Mouse (Mus musculus) stomach, embryonic 16.5 days (tissue): Measurements from ENCODE around the gene Kif3b. TPM values are rescaled to one million over a fixed set of nuclear protein-coding genes. Genes with fewer than 3 reads are reported as not detected.

ENCODE experiments used
- ATAC-seq: fragments of 200-750 bp; cut with Nextera tagmentation; 2 replicates; pipeline ENCODE4 v1.8.0; 2017; ENCODE audit warnings: moderate number of reproducible peaks, moderate TSS enrichment; ENCODE audit not compliant: insufficient read depth, low FRiP score
- H3K27ac ChIP-seq: fragments of 300-500 bp; sonication (generic); 2 replicates; pipeline ENCODE4 v1.5.1; 2014; ENCODE audit warnings: low read length
- H3K27me3 ChIP-seq: fragments of 300-500 bp; sonication (generic); 2 replicates; pipeline ENCODE4 v1.6.1; 2014; ENCODE audit warnings: low read length, control low read depth, mixed read lengths; ENCODE audit not compliant: control insufficient read depth, insufficient read depth
- H3K36me3 ChIP-seq: fragments of 300-500 bp; sonication (generic); 2 replicates; pipeline ENCODE4 v1.6.1; 2014; ENCODE audit warnings: low read length; ENCODE audit not compliant: control insufficient read depth, insufficient read depth
- H3K4me1 ChIP-seq: fragments of 300-500 bp; sonication (generic); 2 replicates; pipeline ENCODE4 v1.6.1; 2014; ENCODE audit warnings: low read length, control low read depth, mixed read lengths; ENCODE audit not compliant: control insufficient read depth, insufficient read depth
- H3K4me2 ChIP-seq: fragments of 300-500 bp; sonication (generic); 2 replicates; pipeline ENCODE4 v1.6.1; 2014; ENCODE audit warnings: low read depth, low read length, mixed read lengths
- H3K4me3 ChIP-seq: fragments of 300-500 bp; sonication (generic); replicated peaks from 2 replicates; pipeline ENCODE4 v1.5.1; 2014; ENCODE audit warnings: mild to moderate bottlenecking, low read length
- H3K9ac ChIP-seq: fragments of 300-500 bp; sonication (generic); 2 replicates; pipeline ENCODE4 v1.6.1; 2014; ENCODE audit warnings: low read length
- H3K9me3 ChIP-seq: fragments of 300-500 bp; sonication (generic); replicated peaks from 2 replicates; pipeline ENCODE4 v1.6.1; 2016; ENCODE audit warnings: low read length, control low read depth; ENCODE audit not compliant: control insufficient read depth
- WGBS: fragments of 180-500 bp; shearing (Covaris S2); extraction: QIAGEN DNeasy Blood & Tissue Kit; methylation state at CpG from one replicate; pipeline ENCODE4 v1.1.7; 2014; 5-methylcytosine and 5-hydroxymethylcytosine counted together
- polyA plus RNA-seq: library from polyadenylated mRNA; unstranded; fragments of >200 nt; fragmentation: Nextera tagmentation; extraction: Ambion mirVana; gene quantifications from 2 replicates; pipeline ENCODE4 v1.2.1, GENCODE M21; 2015

Gene Kif3b
- polyA plus RNA-seq, 1 experiment from 2014 or later = 6.7 TPM

DNA sequence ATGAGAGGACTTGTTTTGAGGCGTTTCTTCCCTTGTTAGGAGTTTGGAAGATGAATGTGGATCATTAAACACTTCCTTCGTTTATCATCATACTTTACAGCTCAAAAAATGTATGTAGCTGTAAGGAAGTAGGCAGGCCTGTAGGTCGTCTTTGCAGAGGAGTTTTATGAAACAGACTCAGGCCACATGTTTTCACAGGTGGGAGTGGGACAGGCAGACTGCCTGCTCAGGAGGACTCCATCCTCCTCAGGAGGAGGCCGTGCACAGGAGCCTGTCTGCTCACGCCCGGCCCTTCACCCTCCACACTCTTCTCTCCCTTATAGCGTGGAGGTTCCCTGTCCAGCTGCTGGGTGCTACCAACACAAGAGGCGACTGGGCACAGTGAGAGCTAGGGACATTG lies 17.9 kb downstream of the Kif3b start:
- H3K9me3 ChIP-seq = no peaks in the 10 kb centered on the region
- H3K4me3 ChIP-seq = no peak overlapping the region
- no peaks in the 10 kb centered on the region for H3K36me3 ChIP-seq
- no peak overlapping the region for H3K4me2 ChIP-seq
- 55% methylated on average over 8 of the region's 8 CpGs for WGBS
- H3K27me3 ChIP-seq = no peaks in the 10 kb centered on the region
- no peak for ATAC-seq
- H3K9ac ChIP-seq = no peak overlapping the region
- H3K27ac ChIP-seq = no peak overlapping the region
- H3K4me1 ChIP-seq = no peaks in the 10 kb centered on the region

DNA sequence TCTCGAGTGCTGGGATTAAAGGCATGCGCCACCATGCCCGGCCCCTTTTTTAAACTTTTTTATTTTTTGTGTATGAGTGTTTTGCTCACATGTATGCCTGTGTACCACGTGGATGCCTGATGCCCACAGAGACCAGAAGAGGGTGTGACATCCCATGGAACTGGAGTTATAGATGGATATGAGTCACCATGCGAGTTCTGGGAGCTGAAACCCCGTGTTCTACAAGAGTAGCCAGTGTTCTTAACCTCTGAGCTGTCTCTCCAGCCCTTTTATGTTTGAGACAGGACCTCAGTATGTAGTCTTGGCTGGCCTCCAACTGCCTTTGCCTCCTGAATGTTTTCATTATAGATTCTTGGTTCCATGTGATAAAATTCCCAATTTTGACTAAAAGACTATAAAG lies 19.0 kb downstream of the Kif3b start:
- no peak for ATAC-seq
- Histone ChIP-seq H3K9ac (no peak overlapping the region), H3K4me2 (no peak overlapping the region), H3K9me3 (no peaks in the 10 kb centered on the region), H3K27ac (no peak overlapping the region), H3K27me3 (no peaks in the 10 kb centered on the region), H3K36me3 (no peaks in the 10 kb centered on the region), H3K4me1 (no peaks in the 10 kb centered on the region), H3K4me3 (no peak overlapping the region)
- 73% methylated on average over 6 of the region's 6 CpGs for WGBS

GRCm38 (mm10) chr2:153312884-153313283 lies 21.7 kb downstream of the Kif3b start:
- H3K27me3 ChIP-seq = no peaks in the 10 kb centered on the region
- no peaks in the 10 kb centered on the region for H3K4me1 ChIP-seq
- no peaks in the 10 kb centered on the region for H3K9me3 ChIP-seq
- H3K4me2 ChIP-seq = no peak overlapping the region
- H3K4me3 ChIP-seq = no peak overlapping the region
- H3K9ac ChIP-seq = no peak overlapping the region
- WGBS = 85% methylated on average over 9 of the region's 9 CpGs
- ATAC-seq = no peak
- no peak overlapping the region for H3K27ac ChIP-seq
- H3K36me3 ChIP-seq = no peaks in the 10 kb centered on the region

- no peak overlapping the region for H3K4me3 ChIP-seq
- no peak overlapping the region for H3K27ac ChIP-seq
- H3K36me3 ChIP-seq = peaks cover 9% of the 10 kb centered on the region; the same call in 1 of the 2 replicates
- no peaks in the 10 kb centered on the region for H3K27me3 ChIP-seq
- no peak overlapping the region for H3K4me2 ChIP-seq
- ATAC-seq = no peak
- no peaks in the 10 kb centered on the region for H3K9me3 ChIP-seq
- WGBS = 95% methylated on average over 4 of the region's 4 CpGs
- H3K4me1 ChIP-seq = no peaks in the 10 kb centered on the region
- no peak overlapping the region for H3K9ac ChIP-seq
Observed at GRCm38 (mm10) chr2:153318408-153318807, 27.2 kb downstream of the Kif3b start.

DNA sequence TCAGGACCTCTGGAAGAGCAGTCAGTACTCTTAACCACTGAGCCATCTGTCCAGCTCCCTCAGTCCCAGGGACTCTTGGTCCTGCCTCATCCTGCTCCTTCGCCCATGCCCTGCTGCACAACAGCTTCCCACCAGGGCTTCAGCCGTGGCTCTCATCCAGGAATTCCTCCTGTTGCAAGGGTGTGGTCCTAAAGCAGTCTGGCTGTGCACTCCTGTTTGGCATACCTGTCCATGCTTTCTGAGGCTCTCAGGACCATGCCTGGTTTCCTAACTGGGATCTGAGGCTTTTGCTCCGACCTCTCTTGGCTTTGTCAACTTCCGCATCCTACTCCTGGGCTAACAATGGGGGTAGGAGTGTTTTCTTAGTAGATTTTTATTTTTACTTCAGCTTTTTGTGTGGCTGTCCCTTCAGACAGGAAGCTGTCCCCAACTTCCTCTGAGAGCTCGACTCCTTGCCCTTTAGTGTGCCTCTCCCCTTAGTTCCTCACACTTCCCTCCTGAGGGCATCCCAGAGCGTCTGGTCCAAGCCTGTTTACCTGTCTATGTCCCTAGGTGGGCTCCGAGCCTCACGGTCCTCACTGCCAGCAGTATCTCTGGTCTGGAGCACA lies 27.9 kb downstream of the Kif3b start:
- WGBS = 74% methylated on average over 8 of the region's 8 CpGs
- no peak overlapping the region for H3K4me3 ChIP-seq
- H3K4me1 ChIP-seq = no peaks in the 10 kb centered on the region
- H3K4me2 ChIP-seq = no peak overlapping the region
- peaks cover 9% of the 10 kb centered on the region; the same call in 1 of the 2 replicates for H3K36me3 ChIP-seq
- 0 out of 2 replicates have a peak overlapping the region, but pooled peaks have one; percentile 10 for H3K27ac ChIP-seq
- ATAC-seq = no peak
- no peak overlapping the region for H3K9ac ChIP-seq
- no peaks in the 10 kb centered on the region for H3K9me3 ChIP-seq
- no peaks in the 10 kb centered on the region for H3K27me3 ChIP-seq

GRCm38 (mm10) chr2:153325706-153326376 lies 34.6 kb downstream of the Kif3b start:
- ATAC-seq = no peak
- no peak overlapping the region for H3K4me3 ChIP-seq
- no peaks in the 10 kb centered on the region for H3K27me3 ChIP-seq
- no peaks in the 10 kb centered on the region for H3K9me3 ChIP-seq
- H3K9ac ChIP-seq = no peak overlapping the region
- 57% methylated on average over 9 of the region's 9 CpGs for WGBS
- H3K36me3 ChIP-seq = peaks cover 10% of the 10 kb centered on the region; the same call in 1 of the 2 replicates
- H3K4me1 ChIP-seq = no peaks in the 10 kb centered on the region
- no peak overlapping the region for H3K27ac ChIP-seq
- H3K4me2 ChIP-seq = no peak overlapping the region

DNA sequence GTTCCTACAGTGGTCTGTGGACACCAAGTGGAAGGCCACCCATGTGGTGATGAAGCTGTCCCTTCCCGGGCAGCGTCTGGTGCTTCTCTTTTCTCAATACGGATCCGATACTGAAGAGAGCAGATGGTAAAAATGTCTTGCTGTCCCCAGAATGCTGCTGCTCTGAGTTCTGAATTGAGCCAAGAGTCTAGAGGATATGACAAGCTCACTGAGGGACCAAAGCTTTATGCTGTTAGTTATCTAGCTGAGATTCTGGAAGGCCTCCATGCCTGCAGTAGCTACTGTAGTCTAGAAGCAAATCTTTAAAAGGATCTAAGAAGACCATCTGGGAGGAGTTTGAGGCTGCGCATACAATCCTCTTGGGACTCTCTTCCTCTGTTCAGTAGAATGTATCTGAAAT lies 41.1 kb downstream of the Kif3b start:
- Histone ChIP-seq H3K9me3 (no peaks in the 10 kb centered on the region), H3K27me3 (no peaks in the 10 kb centered on the region), H3K4me3 (no peak overlapping the region), H3K4me2 (no peak overlapping the region), H3K4me1 (0 out of 2 replicates have a peak, but pooled peaks cover under 1% of the 10 kb centered on the region), H3K9ac (no peak overlapping the region), H3K27ac (no peak overlapping the region), H3K36me3 (peaks cover 7% of the 10 kb centered on the region; the same call in 1 of the 2 replicates)
- no peak for ATAC-seq
- WGBS = 95% methylated on average over 5 of the region's 5 CpGs

DNA sequence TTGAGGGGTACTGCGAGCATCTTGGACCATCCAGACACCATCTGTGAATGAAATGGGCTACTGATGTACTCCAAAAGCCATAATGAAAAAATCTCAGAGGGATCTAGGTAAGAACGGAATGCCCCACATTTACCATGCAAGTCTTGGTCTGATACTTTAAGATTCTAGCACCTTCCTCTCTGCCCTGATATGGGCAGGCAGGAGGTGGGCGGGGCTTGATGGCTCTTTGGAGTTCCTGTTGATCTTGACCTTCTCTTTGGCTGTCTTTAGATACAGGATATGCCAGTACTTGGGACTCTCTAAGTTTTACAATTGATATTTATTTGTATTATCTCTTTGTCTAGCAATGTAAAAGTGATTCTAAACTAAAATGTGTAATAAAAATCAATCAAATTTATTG lies 41.8 kb downstream of the Kif3b start:
- ATAC-seq = no peak
- 0 out of 2 replicates have a peak, but pooled peaks cover 5% of the 10 kb centered on the region for H3K4me1 ChIP-seq
- H3K36me3 ChIP-seq = peaks cover 7% of the 10 kb centered on the region; the same call in 1 of the 2 replicates
- H3K4me2 ChIP-seq = no peak overlapping the region
- H3K4me3 ChIP-seq = no peak overlapping the region
- H3K27me3 ChIP-seq = no peaks in the 10 kb centered on the region
- 90% methylated on average over 3 of the region's 3 CpGs for WGBS
- no peaks in the 10 kb centered on the region for H3K9me3 ChIP-seq
- no peak overlapping the region for H3K27ac ChIP-seq
- H3K9ac ChIP-seq = no peak overlapping the region

DNA sequence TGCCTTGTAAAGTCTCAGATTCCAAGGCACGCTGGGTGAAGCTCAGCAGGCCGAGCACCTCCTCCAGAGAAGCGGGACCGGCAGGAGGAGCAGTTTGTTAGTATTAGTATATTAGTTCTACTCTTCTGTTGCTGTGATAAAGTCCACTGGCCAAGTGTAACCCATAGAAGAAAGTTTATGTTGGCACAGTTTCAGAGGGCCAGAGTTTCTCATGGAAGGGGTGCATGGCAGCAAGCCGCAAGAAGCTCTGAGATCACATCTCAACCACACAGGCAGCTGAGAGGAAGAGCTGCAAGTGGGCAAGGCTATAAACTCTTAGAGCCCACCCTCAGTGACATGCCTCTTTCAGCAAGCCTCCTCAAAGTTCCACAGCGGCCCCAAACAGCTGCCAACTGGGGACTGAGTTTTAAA lies 42.6 kb downstream of the Kif3b start:
- H3K36me3 ChIP-seq = peaks cover 7% of the 10 kb centered on the region; the same call in 1 of the 2 replicates
- no peak overlapping the region for H3K27ac ChIP-seq
- H3K27me3 ChIP-seq = no peaks in the 10 kb centered on the region
- H3K9me3 ChIP-seq = no peaks in the 10 kb centered on the region
- WGBS = 72% methylated on average over 6 of the region's 6 CpGs
- no peak; the same call in 1 of the 2 replicates for ATAC-seq
- no peak overlapping the region for H3K4me3 ChIP-seq
- 0 out of 2 replicates have a peak, but pooled peaks cover 5% of the 10 kb centered on the region for H3K4me1 ChIP-seq
- no peak overlapping the region for H3K9ac ChIP-seq
- H3K4me2 ChIP-seq = no peak overlapping the region
